Mouse (Mus musculus): ENCODE measurements around the gene Atad2b. TPM values are rescaled to one million over a fixed set of nuclear protein-coding genes. Genes with fewer than 3 reads are reported as not detected.
"Not testable (repeated sequence)": the region's sequence is repeated elsewhere in the genome, so short reads cannot be mapped to it uniquely, and the experiment has no call there.

Atad2b gene
- polyA plus RNA-seq, 1 experiment from 2014 or later: 18.5 TPM

DNA sequence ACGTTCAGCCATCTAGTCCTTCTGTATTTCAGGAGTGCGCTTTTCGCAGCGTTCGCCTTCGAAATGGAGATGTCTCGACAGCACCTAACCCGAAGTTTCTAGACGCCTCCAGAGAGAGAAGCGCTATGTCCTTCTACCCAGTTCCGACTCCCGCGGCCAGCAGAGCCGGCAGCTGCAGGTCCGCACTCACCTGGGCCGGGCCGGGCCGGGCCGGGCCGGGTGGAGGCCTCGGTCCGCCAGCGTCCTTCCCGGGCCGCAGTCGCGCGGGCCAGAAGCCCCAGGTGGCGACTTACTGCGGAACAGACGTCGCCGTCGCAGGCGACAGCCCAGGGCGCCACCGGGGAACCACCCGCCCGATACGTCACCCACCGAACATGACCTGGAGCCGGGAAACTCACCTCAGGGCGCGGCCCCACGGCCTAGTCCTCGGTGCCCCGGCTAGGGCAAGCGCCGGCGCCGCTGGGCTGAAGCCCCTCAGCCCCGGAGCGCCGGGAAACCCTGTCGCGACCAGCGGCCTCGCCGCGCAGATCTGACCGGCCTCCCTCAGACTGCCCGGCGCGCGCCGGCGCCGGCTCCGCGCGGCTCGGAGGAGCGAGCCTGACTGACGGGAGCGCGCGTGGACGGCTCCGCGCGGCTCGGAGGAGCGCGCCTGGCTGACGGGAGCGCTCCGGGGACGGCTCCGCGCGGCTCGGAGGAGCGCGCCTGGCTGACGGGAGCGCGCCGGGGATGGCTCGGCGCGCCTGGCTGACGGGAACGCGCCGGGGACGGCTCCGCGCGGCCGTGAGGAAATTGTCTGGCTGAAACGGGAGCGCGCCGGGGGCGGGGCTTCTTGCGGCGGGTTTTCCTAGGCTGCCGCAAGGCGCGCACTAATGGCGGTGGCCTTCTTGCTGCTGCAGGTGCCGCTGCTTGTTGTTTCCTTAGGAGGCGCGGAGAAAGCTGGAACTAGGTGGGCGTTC lies 9.9 kb upstream of the Atad2b start, which contains the start of gene Ubxn2a:
TSS of gene Ubxn2a (minus strand) at position 755 of the 956 bp plus-strand sequence.
- Histone ChIP-seq H3K4me1 (replicated peaks; ENCODE audit: control insufficient read depth, insufficient read depth, low read length) (peaks cover 5% of the 10 kb centered on the region; the same call in 1 of the 2 replicates), H3K27ac (peak within 1 kb of the TSS; percentile 86), H3K4me2 (replicated peaks) (peak within 1 kb of the TSS; percentile 74), H3K9me3 (ENCODE audit: control insufficient read depth, low read length) (no peaks in the 10 kb centered on the region), H3K27me3 (ENCODE audit: control insufficient read depth, insufficient read depth, low read length) (no peaks in the 10 kb centered on the region), H3K36me3 (replicated peaks; ENCODE audit: control insufficient read depth, insufficient read depth) (no peaks in the 10 kb centered on the region), H3K9ac (peak within 1 kb of the TSS; percentile 89), H3K4me3 (replicated peaks; ENCODE audit: low read length) (peak within 1 kb of the TSS; percentile 82)
- ATAC-seq (ENCODE audit: low FRiP score): peak; percentile 95
- peak; percentile 96 for DNase-seq (ENCODE audit: low spot score)
- under 1% methylated on average over 116 of the region's 125 CpGs for WGBS

DNA sequence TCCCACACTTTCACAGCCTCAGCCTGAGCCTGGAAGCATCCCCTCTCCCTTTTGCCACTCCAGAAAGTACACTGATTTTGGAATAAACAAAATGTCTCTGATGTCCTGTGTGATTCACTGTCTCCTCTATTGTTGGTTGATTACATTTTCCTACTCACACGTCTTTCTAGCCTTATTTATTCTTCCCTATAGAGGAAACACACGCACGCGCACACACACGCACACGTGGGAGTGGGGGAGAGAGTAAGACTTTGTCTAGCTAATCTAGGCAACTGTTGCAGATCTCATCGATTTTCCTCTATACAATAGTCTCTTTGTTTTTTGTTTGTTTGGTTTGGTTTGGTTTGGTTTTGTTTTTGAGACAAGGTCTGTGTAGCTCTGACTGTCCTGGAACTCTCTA lies 8.8 kb upstream of the Atad2b start:
- no peak overlapping the region for H3K4me2 ChIP-seq (replicated peaks)
- H3K36me3 ChIP-seq (replicated peaks; ENCODE audit: control insufficient read depth, insufficient read depth): no peaks in the 10 kb centered on the region
- H3K9me3 ChIP-seq (ENCODE audit: control insufficient read depth, low read length): no peaks in the 10 kb centered on the region
- no peaks in the 10 kb centered on the region for H3K27me3 ChIP-seq (ENCODE audit: control insufficient read depth, insufficient read depth, low read length)
- no peak overlapping the region for H3K9ac ChIP-seq
- peaks cover 5% of the 10 kb centered on the region; the same call in 1 of the 2 replicates for H3K4me1 ChIP-seq (replicated peaks; ENCODE audit: control insufficient read depth, insufficient read depth, low read length)
- DNase-seq (ENCODE audit: low spot score): no peak
- ATAC-seq (ENCODE audit: low FRiP score): no peak
- H3K4me3 ChIP-seq (replicated peaks; ENCODE audit: low read length): no peak overlapping the region; the same call in 1 of the 2 replicates
- H3K27ac ChIP-seq: no peak overlapping the region
- 91% methylated on average over 7 of the region's 7 CpGs for WGBS

GRCm38 (mm10) chr12:4910496-4910895 lies 6.7 kb upstream of the Atad2b start:
- not testable (repeated sequence) for H3K4me3 ChIP-seq (replicated peaks; ENCODE audit: low read length); H3K9me3 ChIP-seq (ENCODE audit: control insufficient read depth, low read length); DNase-seq (ENCODE audit: low spot score); H3K9ac ChIP-seq; H3K27ac ChIP-seq; ATAC-seq (ENCODE audit: low FRiP score); H3K4me1 ChIP-seq (replicated peaks; ENCODE audit: control insufficient read depth, insufficient read depth, low read length); H3K27me3 ChIP-seq (ENCODE audit: control insufficient read depth, insufficient read depth, low read length); H3K36me3 ChIP-seq (replicated peaks; ENCODE audit: control insufficient read depth, insufficient read depth); H3K4me2 ChIP-seq (replicated peaks)
- 88% methylated on average over 1 of the region's 1 CpGs for WGBS

DNA sequence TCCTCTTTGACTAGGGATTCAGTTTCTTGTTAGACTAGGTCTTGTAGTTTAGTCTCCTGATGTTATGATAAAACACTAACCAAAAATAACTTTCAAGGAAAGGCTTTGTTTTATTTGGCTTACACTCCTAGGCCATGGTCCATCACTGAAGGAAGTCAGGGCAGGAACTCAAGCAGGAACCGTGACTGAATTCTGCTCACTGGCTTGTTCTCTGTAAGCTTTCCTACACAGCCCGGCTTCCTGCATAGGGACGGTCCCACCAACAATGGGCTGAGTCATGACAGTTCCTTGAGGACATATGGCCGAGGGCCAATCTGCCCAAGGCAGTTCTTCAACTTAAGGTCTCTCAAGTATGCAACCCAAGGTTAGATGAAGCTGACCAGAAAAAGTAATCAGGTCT lies 5.4 kb upstream of the Atad2b start:
- H3K9ac ChIP-seq: no peak overlapping the region
- no peak overlapping the region for H3K4me2 ChIP-seq (replicated peaks)
- ATAC-seq (ENCODE audit: low FRiP score) (no peak), DNase-seq (ENCODE audit: low spot score) (no peak)
- H3K27me3 ChIP-seq (ENCODE audit: control insufficient read depth, insufficient read depth, low read length): no peaks in the 10 kb centered on the region
- H3K4me1 ChIP-seq (replicated peaks; ENCODE audit: control insufficient read depth, insufficient read depth, low read length): peaks cover 3% of the 10 kb centered on the region; the same call in 1 of the 2 replicates
- no peak overlapping the region for H3K4me3 ChIP-seq (replicated peaks; ENCODE audit: low read length)
- no peak overlapping the region for H3K27ac ChIP-seq
- WGBS: 87% methylated on average over 4 of the region's 4 CpGs
- no peaks in the 10 kb centered on the region for H3K9me3 ChIP-seq (ENCODE audit: control insufficient read depth, low read length)
- no peaks in the 10 kb centered on the region for H3K36me3 ChIP-seq (replicated peaks; ENCODE audit: control insufficient read depth, insufficient read depth)

DNA sequence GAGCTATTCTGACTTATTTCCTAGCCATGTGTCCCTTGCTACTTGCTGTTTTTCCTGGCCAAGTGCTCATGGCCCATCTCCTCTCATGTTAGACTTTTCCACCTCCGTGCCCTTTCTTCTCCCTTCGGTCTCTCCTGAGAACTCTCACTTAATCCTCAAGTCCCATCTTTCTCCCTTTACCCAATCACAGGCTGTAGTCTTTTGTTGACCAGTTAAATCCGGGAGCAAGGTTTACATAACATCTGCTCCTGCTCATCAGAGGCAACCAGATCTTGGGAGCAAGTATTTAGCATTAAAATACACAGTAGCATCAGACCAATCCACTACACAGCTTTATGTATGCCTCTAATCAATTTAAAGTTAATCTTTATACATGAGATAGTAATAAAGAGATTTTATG lies 2.7 kb upstream of the Atad2b start:
- ATAC-seq (ENCODE audit: low FRiP score) (no peak), DNase-seq (ENCODE audit: low spot score) (no peak)
- Histone ChIP-seq H3K27ac (no peak overlapping the region), H3K36me3 (replicated peaks; ENCODE audit: control insufficient read depth, insufficient read depth) (no peaks in the 10 kb centered on the region), H3K9me3 (ENCODE audit: control insufficient read depth, low read length) (no peaks in the 10 kb centered on the region), H3K9ac (no peak overlapping the region), H3K4me3 (replicated peaks; ENCODE audit: low read length) (no peak overlapping the region), H3K27me3 (ENCODE audit: control insufficient read depth, insufficient read depth, low read length) (no peaks in the 10 kb centered on the region), H3K4me1 (replicated peaks; ENCODE audit: control insufficient read depth, insufficient read depth, low read length) (peaks cover 15% of the 10 kb centered on the region), H3K4me2 (replicated peaks) (no peak overlapping the region)
- 44% methylated on average over 3 of the region's 3 CpGs for WGBS

GRCm38 (mm10) chr12:4914944-4915343 lies 2.2 kb upstream of the Atad2b start:
- Histone ChIP-seq H3K36me3 (replicated peaks; ENCODE audit: control insufficient read depth, insufficient read depth) (no peaks in the 10 kb centered on the region), H3K9me3 (ENCODE audit: control insufficient read depth, low read length) (no peaks in the 10 kb centered on the region), H3K27me3 (ENCODE audit: control insufficient read depth, insufficient read depth, low read length) (no peaks in the 10 kb centered on the region), H3K9ac (no peak overlapping the region), H3K4me2 (replicated peaks) (no peak overlapping the region), H3K27ac (no peak overlapping the region), H3K4me1 (replicated peaks; ENCODE audit: control insufficient read depth, insufficient read depth, low read length) (peaks cover 19% of the 10 kb centered on the region), H3K4me3 (replicated peaks; ENCODE audit: low read length) (no peak overlapping the region)
- DNase-seq (ENCODE audit: low spot score) (no peak), ATAC-seq (ENCODE audit: low FRiP score) (no peak)
- WGBS: 84% methylated on average over 3 of the region's 3 CpGs

DNA sequence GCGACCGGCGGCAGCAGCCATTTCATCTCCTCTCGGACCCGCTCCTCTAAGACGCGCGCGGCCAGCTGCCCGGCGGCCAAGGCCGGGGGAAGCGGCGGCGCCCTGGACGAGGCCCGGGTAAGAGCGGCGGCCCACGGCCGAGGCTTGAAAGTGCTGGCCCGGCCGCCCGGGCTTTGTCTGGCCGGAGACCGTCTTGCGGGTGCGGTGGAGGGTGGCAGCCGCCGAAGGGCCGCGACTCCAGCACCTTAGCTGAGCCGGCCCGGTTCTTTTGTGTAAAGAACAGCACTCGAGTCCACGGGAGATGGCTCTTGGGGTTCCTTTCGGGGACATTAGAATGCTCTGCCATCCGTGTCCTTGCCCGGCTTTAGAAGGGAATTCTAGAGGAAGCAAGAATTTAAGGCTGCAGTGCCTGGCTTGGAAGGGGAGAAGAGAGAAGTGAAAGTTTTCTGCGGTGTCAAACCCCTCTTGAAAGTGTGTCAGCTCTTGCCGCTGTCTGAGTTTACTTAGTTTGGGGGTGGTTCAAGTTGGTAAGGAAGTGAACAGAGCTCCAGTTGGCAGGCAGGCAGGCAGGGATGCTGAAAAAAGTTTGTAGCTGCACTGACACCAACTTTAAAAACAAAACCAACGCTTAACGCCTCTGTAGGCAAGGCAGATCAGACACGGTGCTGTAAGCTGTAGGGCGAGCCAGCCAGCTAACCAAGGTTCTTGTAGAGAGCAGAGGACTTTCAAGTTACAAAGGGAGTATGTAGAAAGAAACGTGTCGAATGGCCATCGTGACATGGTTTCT lies 845 bp downstream of the Atad2b start:
- Histone ChIP-seq H3K4me1 (replicated peaks; ENCODE audit: control insufficient read depth, insufficient read depth, low read length) (peaks cover 22% of the 10 kb centered on the region), H3K4me2 (replicated peaks) (peak overlapping the region; percentile 68), H3K9me3 (ENCODE audit: control insufficient read depth, low read length) (no peaks in the 10 kb centered on the region), H3K4me3 (replicated peaks; ENCODE audit: low read length) (peak overlapping the region; percentile 98), H3K27ac (peak overlapping the region; percentile 99), H3K36me3 (replicated peaks; ENCODE audit: control insufficient read depth, insufficient read depth) (no peaks in the 10 kb centered on the region), H3K9ac (peak overlapping the region; percentile 99), H3K27me3 (ENCODE audit: control insufficient read depth, insufficient read depth, low read length) (no peaks in the 10 kb centered on the region)
- DNase-seq (ENCODE audit: low spot score): peak; percentile 52
- WGBS: 0% methylated on average over 47 of the region's 48 CpGs
- ATAC-seq (ENCODE audit: low FRiP score): peak; percentile 67

- no peak overlapping the region for H3K4me3 ChIP-seq (replicated peaks; ENCODE audit: low read length)
- no peaks in the 10 kb centered on the region for H3K36me3 ChIP-seq (replicated peaks; ENCODE audit: control insufficient read depth, insufficient read depth)
- ATAC-seq (ENCODE audit: low FRiP score) (no peak), DNase-seq (ENCODE audit: low spot score) (no peak)
- no peak overlapping the region for H3K4me2 ChIP-seq (replicated peaks)
- H3K27me3 ChIP-seq (ENCODE audit: control insufficient read depth, insufficient read depth, low read length): no peaks in the 10 kb centered on the region
- H3K9ac ChIP-seq: no peak overlapping the region
- 94% methylated on average over 2 of the region's 2 CpGs for WGBS
- no peaks in the 10 kb centered on the region for H3K9me3 ChIP-seq (ENCODE audit: control insufficient read depth, low read length)
- no peaks in the 10 kb centered on the region for H3K4me1 ChIP-seq (replicated peaks; ENCODE audit: control insufficient read depth, insufficient read depth, low read length)
- no peak overlapping the region for H3K27ac ChIP-seq
These were observed 11.0 kb downstream of the Atad2b start for GRCm38 (mm10) chr12:4928197-4928596.

Data from hindbrain, embryonic 14.5 days (tissue).